Mouse (Mus musculus) small intestine, adult 2 months (tissue): ENCODE measurements around the gene Dnajb1.

Experiments used
- CTCF ChIP-seq: fragments of 200-500 bp; IDR thresholded peaks from 2 replicates; pipeline ENCODE4 v1.5.1; 2012; ENCODE audit warnings: low read depth, mild to moderate bottlenecking, control low read depth, inconsistent platforms, low read length, moderate library complexity, mixed read lengths; ENCODE audit not compliant: insufficient replicate concordance, insufficient read length; ENCODE audit errors: extremely low read depth
- POLR2A ChIP-seq: fragments of 200-500 bp; IDR thresholded peaks from 2 replicates; pipeline ENCODE4 v1.6.1; 2012; ENCODE audit warnings: low read depth, mild to moderate bottlenecking, control low read depth, inconsistent platforms, low read length, moderate library complexity

DNA sequence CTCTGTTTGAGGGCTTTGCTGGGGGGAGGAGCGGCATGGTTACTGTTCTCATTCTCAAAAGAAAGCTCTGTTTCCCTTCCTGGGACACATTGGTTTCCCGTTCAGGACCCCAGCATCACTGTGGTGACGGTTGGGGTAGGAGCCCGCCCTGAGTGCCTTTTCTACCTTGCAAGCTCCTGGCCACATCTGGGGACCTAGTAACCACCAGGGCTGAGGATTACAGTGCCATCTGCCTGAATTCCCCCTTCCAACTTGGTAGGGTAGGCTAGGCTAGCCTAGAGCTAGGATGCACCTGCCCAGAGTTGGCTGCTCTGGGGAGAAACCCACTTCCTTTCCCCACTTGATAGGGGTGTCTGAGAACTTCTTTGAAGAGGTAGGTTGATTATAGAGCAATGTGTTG is 3.9 kb downstream of the Dnajb1 start:
- TF ChIP-seq CTCF, result no peak
- no peak for TF ChIP-seq POLR2A
